Mouse (Mus musculus): Measurements from ENCODE around the gene Xpo6.

DNA sequence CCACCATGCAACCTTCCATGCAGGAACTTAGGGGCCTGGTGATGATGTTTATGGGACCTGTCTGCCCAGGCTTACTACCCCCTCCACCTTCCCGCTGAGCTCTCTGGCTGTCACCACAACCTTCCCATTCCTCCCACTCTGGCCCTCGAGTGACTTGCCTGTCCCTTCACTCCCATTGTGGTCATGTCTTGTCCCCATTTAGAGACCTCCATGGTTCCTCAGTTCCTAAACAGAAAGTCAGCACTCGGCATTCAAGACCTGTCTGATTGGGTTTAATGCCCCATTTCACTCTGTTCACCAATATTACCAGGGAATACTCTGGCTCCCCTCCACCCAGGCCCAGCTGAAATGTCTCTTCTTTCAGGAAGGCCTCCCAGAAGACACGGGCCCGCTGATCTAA is 48.8 kb upstream of the Xpo6 start:
- TF ChIP-seq CTCF (IDR thresholded peaks at IDR 0.05; ENCODE audit: borderline replicate concordance, extremely low read depth, insufficient read depth, insufficient read length) = no peak
- no peak for TF ChIP-seq POLR2A (IDR thresholded peaks at IDR 0.05; ENCODE audit: borderline replicate concordance, extremely low read depth, insufficient read depth, insufficient read length, poor library complexity, severe bottlenecking)
